Mouse (Mus musculus) frontal cortex, postnatal 10 days (tissue): Measurements from ENCODE around the gene Zranb2.

ENCODE experiments used
- DNase-seq, 2 experiments: peaks; one replicate each; pipeline ENCODE4 v3.0.0; 2022; ENCODE audit warnings: low spot score in 2 of 2, mixed read lengths in 1 of 2

The Zranb2 gene

DNA sequence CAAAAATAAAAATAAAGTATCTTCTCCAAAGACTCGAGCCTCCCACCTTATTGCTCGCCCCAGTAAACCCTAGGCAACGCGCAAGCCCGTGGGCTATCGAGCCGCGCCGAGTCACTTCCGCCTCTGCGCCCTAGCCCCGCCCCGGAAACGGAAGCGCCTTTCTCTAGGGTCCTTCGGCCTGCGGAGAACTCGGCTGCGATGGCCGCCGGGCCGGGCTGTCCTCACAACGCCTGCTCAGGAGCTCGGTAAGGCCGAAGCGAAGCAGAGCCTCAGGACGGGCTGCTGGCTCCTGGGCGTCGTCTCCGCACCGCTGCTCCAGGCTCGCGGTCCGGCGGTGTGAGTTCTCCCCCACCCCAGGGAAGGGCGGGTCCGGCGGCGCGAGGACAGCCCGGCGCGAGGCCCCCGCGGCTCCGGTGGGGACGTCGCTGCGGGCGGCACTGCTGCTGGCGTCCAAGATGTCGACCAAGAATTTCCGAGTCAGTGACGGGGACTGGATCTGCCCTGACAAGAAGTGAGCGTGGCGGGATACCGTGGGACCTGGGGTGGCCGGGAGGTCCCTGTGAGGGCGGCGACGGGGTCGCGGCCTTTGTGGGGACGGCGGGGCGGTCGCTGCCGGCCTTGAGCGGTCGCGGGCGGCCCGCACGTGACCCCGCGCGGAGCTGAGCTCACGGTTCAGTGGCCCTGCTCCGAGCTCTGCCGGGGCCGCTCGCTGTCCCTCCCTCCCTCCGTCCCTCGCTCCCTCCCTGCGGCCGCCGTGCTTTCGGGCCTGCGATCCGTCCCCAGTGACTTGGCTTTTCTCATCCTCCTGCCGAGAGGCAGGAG, at the start of gene Zranb2:
TSS of gene Zranb2 (plus strand) at position 197 of the 822 bp plus-strand sequence.
- peak; percentile 88 to 92 for DNase-seq

DNA sequence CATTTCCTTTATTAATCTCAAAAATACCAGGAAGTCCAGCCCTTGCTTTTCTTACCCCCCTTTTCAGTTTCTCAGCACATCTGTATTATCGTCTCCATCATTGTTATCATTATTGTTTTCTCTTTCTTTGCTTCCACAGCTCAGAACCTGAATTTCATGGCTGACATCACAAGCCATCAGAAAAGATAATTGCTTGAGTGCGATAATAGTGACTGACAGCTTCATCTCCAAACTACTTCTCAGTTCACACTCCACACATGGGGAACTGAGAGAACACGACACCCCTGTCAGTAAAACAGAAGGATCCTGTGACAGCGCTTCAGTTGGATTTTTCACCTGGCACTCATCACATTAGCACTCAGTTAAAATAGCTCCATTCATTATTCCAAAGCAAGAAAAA, 41.9 kb upstream of the Zranb2 start:
- no peak for DNase-seq

DNA sequence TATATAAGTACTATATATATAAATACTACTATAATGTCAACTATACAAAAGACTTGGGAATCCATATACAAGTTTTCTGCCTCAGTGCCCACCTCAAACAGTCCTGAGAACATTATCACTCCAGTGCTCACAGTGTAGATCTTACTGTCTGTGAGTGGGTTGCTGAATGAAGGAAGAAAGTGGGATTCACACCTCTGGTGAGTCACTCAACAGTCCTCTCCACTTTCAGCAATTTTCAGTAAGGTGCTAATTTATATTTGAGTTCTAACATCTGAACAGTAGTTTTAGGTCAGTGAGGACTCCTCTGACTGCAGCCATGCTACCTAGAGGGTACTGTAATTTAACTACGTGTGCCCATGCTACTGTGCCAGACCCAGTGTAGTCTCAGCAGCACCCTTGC, 31.7 kb upstream of the Zranb2 start:
- DNase-seq = no peak

DNA sequence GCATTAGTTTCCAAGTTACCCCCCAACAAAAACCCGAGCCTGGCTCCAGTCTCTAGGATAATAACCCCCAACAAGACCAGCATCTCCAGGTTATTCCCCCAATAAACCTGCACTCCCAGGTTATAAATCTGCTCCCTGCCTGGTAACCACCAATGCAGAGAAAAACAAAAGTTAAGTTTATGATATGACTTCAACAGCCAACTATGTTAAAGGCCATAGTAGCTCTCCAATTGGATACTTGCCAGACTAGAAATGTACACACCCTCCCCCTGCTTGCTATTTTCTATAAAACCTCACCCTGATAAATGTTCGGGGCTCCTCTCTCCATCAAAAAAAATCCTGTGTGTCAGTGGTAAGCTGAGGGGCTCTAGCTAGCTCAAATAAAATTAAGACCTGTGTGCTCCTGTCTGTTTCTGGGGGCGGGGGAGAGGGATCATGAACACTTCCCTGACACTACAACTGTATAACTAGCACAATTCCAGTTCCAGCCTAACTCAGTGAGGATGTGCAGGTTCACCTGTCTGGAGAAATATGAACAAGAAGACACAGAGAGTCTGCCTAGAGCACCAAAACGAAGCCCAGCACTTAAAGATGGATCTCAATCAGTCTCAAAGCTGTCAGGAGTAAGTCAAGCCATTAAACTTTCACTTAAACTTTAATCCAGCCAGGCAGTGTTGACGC, 19.7 kb upstream of the Zranb2 start:
- no peak for DNase-seq

DNA sequence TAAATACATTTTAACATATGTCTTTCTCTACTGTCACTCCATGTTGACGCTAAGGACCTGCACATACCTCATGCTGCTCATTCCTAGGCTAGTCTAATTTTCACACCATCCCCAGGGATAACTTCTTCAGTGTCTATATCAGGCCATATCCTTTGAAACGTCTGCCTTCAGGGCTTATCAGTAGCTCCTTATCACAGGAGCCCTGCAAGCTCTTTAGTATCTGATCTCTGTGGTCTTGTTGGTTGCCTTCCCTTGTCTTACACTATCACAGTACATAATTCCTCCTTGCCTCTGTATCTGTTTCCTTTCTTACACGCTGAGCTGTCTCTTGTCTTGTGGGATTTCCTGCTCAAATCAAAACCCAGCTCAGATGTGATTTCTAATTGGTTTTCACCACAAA, 17.5 kb upstream of the Zranb2 start:
- DNase-seq = no peak

DNA sequence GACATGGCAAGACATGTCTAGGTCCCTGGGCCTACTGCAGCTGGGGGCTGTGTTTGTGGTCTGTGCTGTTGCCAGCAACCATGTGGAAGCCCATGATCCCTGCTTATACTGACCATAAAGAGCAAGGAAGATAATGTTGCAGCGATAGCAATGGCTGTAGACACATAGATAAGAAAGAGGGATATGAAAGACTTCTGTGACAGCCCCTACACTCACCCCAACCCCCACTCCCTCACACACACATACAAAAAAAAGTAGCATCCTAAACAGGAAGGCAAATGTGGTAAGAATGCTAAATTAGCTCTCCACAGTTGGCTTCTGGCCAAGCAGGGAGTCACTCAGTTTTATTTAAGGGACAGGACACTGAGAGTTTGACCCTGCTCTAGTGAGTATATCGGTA, 16.0 kb upstream of the Zranb2 start:
- no peak for DNase-seq

DNA sequence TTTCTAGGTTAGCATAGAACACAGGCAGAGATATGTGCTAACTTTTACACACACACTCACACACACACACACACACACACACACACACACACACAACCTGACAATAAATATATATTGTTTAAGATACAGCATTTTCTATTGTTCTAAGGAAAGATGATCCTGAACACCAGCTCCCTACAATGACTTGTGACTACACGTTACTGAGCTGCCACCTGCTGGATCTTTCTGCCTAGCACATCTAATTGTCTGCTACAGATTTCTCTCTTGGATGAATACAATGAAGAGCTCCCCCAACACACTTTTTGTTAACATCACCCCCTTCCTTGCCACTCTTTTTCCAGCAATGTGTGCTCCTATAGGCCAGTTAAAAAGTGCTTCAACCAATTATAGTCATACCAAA, 13.5 kb upstream of the Zranb2 start:
- peak; percentile 26 to 63 for DNase-seq

DNA sequence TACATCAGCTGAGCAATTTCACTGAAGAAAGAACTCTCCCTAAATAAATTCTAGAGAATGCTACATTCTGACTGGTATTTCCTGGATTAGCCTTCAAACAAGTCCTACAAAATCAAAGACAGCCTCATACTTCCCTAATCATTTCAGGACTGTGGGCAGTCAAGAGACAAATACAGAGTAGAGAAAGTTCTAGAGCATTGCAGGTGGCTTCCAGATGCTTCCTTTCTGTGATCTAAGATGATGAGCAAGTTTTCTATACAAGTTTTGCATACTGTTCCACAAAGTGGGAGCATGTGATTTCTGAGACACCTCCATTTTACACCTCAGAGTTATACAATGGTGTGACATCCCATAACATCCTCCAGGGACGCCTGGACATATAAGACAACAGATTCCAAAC, 10.1 kb upstream of the Zranb2 start:
- DNase-seq = no peak

DNA sequence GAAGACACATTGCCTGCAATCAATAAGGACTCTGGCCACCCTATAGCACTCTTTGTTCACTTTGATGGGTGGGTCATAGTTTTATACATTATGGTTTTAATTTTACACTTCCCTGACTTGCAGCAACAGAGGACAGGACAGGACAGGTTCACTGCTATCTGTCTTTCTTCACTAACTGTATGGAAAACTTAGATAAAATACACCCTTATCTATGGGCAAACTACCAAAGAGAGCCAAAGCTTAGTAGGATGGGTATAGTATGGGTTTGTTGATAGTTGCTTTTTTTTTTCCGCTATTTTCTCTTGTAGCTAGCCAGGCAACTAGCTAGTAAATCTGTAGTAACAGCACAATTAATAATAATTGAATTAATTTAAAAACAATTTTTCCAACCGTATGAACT, 2.4 kb upstream of the Zranb2 start:
- DNase-seq = no peak

DNA sequence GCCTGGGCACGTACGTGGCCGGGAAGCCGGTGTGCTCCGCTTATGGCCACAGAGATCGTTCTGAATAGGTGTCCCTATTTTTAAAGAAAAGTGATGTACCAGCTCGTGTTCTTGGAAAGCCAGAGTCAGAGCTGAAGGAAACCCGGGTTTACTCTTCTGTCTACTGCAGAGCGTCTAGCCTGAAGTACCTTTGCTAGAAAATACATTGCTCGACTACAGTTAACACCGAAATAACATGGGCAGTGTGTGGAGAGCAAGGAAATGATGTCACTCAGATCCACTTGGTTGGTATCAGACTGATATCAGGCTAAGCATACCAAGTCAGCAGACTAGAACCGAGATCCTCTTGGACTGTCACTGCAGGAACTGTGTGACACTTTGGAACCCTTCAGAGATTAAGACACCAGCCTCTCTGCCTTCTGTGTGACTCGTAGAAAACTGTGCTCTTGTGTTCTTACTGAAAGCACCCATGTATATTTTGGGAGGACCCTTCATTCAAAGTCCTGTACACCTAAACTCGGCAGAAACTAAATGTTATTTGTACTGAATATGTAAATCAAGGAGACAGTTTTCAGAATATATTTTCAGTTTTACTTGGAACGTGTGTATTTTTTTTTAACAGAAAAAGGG, 941 bp downstream of the Zranb2 start:
- peak in 1 of 2 experiments; percentile 7 for DNase-seq

DNA sequence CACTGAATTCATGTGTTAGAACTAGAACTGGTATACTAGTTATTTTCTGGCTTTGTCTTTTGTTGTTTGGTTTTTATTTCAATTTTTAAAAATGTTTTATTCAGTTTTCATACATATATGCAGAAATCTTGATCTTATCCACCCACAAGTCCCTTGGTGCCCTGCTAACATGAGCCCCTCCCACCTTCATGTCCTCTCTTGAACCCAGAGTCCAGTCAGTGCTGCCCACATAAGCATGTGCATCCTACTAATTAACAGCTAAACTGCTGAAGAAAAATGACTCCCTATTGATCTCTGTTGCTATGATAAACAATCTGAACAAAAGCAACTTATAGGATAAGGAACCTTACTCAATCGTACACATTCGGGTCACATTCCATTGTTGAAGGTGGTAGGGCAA, 15.4 kb downstream of the Zranb2 start:
- DNase-seq = no peak

DNA sequence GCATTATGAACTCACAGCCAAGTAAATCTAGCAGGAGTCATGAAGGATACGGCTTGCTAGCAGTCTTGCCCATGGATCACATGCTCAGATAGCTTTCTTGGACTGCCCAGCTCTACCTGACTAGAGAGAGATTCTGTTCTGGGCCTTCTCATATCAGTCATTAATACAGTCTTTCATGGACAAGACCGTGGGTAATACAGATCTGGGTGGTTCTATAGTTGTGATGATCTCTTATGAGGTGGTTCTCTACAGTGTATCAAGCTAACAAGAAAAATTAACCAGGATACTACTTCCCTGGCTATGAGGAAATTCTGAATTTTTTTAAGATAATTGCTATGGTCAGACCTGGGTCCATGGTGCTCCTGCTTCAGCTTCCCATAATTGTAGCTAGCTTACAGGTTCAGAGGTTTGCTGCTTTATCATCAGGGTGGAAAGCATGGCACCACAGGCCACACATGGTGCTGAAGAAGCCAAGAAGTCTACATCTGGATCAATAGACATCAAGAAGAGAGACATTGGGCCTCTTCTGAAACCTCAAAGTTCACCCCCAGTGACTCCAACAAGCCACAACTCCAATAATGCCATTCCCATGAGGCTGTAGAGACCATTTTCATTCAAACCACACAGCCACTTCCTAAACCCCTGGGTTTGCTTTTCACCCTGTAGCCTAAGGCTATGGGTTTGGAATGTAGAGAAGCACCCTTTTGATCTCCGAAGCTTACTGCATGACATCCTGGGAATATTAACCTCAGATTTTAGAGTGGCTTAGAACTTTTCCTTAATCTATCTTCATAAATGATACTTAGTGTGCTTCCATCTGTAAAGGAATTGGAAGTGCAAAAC, 16.0 kb downstream of the Zranb2 start:
- DNase-seq = no peak

DNA sequence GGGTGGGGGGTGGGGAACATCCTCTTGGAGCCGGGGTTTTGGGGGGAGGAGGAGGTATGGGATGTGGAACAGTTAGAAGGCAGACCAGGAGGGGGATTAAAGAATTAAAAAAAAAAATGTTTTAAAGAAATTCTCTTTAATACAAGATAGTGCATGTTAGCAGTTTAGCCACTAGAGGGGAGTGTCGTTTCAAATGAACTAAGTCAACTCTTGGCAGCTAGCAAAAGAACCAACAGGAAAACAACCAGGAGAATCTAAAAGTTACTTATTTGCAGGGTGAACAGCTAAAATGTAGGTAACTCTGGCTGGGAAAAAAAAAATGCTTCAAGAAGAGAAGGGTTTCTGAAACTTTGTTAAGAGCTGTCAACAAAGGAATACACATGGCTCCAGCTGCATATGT, 31.2 kb downstream of the Zranb2 start:
- no peak for DNase-seq

DNA sequence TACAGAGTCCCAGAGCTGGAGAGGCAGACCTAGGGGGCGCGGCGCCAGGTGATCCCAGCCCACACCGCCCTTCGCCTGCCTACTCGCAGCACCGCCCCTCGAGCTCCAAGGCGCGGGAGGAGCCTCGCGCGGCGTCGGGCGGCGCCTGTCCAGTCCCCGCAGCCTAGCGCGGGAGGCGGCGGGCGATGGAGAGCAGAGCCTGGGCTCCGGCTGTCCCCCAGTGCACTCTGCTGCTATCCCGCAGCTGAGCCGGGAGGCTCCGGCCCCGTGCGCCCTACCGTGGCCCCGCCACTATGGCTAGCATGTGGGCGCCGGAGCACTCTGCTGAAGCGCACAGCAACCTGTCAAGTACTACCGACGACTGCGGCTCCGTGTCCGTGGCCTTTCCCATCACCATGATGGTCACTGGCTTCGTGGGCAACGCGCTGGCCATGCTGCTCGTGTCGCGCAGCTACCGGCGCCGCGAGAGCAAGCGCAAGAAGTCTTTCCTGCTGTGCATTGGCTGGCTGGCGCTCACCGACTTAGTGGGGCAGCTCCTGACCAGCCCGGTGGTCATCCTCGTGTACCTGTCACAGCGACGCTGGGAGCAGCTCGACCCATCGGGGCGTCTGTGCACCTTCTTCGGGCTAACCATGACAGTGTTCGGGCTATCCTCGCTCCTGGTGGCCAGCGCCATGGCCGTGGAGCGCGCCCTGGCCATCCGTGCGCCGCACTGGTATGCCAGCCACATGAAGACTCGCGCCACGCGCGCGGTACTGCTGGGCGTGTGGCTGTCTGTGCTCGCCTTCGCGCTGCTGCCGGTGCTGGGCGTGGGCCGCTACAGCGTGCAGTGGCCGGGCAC, 33.0 kb downstream of the Zranb2 start, which contains the start of gene Ptger3:
TSS of gene Ptger3 (plus strand) at position 168 of the 841 bp plus-strand sequence.
- peak; percentile 22 to 39 for DNase-seq

DNA sequence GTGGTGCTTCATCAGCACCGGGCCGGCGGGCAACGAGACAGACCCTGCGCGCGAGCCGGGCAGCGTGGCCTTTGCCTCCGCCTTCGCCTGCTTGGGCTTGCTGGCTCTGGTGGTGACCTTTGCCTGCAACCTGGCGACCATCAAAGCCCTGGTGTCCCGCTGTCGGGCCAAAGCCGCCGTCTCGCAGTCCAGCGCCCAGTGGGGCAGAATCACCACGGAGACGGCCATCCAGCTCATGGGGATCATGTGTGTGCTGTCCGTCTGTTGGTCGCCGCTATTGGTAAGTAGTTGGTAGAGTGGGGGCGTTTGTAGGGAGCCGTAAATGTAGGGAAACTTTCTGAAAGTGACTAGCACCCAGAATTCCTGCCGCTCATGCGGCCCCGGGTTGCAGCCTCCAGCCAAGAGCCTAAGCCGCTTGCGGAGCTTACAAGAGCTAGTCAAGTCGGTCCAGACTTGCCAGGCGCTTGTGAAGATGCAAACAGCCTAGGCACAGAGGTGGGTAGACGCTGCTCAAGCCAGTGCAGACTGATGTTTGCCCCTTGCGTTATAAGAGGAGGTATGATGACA, 33.7 kb downstream of the Zranb2 start:
- DNase-seq = peak in 1 of 2 experiments; percentile 15

DNA sequence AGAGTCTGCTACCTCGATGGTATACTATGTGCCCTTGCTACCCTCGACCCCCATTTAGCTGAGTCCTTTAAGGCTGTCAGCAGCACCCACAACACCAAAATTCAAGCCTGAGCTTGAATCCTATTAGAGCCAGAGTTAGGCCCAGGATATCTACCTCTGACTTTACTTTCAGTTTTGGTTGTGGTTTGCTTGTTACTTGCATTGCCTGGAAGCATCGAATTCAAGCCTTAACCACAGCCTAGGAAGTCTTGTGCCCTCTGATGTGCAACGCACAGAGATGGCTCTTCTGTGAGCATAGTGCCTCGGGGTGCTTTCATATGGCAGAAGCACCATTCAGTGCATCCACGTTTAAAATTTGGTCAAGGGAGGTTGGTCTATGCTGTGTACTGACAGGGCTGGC, 38.1 kb downstream of the Zranb2 start:
- DNase-seq = no peak

DNA sequence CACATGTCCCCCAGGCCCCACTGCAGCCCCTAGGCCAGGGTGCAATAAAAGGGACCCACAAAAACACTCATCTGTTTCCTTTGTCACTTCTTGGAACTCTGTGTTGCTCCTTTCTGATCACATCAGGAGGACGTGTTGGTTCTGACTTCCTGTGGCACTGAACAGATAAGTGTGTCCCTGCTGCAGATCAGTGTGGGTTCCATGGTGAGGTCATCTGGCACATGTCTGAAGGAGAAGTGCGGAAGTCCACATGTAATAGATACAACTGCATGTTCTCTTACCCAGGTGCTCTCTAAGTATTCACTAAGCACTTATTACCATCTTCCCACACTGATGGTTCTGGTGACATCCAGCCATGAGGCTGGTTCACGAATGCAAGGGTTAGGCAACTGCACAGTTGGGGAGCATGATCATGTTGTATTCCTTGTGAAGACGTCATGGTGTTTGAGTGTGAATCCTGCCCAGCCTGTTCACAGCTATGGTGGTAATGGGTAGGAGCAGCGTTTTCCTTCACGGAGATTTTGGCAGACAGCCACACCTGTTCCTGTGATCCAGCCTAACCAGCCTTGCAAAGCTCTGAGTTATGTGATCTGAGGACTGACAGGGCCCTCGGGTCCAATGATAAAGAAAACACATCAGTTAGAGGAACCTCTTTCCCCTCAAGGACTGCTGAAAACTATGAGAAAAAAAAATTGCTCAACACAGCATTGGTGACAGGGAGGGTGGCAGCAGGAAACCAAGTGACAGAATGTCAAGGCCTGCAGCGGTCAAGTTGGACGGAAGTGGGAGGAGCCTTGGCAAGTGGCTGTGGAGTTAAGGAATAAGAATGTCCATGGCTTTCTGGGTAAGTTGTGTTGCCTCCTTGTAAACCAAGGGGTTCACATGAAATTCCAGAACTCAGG, 41.7 kb downstream of the Zranb2 start:
- DNase-seq = no peak

DNA sequence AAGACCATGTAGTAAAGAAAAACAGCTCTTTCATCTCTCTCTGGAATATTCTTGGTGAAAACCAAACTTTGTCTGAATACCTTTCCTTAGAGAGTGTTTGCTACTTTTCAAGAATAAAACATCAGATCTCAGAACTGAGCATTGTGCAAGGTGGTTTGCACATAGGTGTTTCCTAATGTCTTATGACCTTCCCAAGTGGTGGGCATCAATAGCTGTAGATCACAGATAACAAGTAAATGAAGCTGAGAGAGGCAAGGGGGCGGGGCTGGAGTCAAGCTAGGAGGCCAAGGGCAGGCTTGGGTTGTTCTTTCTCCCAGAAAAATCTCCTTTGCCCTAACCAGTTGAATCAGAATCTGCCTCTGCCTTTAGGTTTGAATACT, 42.4 kb downstream of the Zranb2 start:
- no peak for DNase-seq

DNA sequence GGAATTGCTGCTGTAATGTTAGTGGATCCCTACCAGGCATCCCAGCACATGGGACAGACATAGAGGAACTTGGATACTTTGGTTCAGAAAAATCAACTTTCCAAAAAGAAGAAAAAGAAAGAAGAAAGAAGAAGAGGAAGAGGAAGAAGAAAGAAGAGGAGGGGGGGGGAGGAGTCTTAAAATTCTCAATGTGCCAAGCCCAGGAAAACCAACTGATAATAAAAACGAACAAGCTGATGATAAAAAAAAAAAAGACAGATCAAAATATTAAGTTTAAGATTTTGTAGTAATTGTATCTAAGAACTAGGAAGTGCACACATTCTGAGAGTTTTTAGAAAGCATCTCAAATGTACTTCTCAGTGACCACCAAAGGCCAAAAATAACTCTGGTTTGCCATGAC, 42.9 kb downstream of the Zranb2 start:
- no peak for DNase-seq
